Mouse (Mus musculus) testis, adult 2 months (tissue): ENCODE measurements around the gene Cdr2. TPM values are rescaled to one million over a fixed set of nuclear protein-coding genes. Genes with fewer than 3 reads are reported as not detected.

Experiments used
- H3K27ac ChIP-seq: fragments of 200-500 bp; 2 replicates; pipeline ENCODE4 v1.5.1; 2012; ENCODE audit warnings: low read depth, low read length; ENCODE audit not compliant: control insufficient read depth, insufficient read depth
- H3K27me3 ChIP-seq: fragments of 200-500 bp; 2 replicates; pipeline ENCODE4 v1.6.1; 2012; ENCODE audit warnings: mild to moderate bottlenecking, low read length, moderate library complexity; ENCODE audit not compliant: control insufficient read depth, insufficient read depth
- H3K36me3 ChIP-seq: fragments of 200-500 bp; 2 replicates; pipeline ENCODE4 v1.6.1; 2012; ENCODE audit warnings: mild to moderate bottlenecking, low read length; ENCODE audit not compliant: control insufficient read depth, insufficient read depth
- H3K4me1 ChIP-seq: fragments of 200-500 bp; 2 replicates; pipeline ENCODE4 v1.6.1; 2012; ENCODE audit warnings: low read length; ENCODE audit not compliant: control insufficient read depth, insufficient read depth
- H3K4me3 ChIP-seq: fragments of 200-500 bp; 2 replicates; pipeline ENCODE4 v1.5.1; 2012; ENCODE audit warnings: low read depth, mild to moderate bottlenecking, low read length, moderate library complexity, mixed read lengths; ENCODE audit not compliant: control insufficient read depth
- CTCF ChIP-seq: fragments of 200-500 bp; IDR thresholded peaks from 2 replicates; pipeline ENCODE4 v1.5.1; 2012; ENCODE audit warnings: low read depth, mild to moderate bottlenecking, inconsistent platforms, low read length, moderate library complexity; ENCODE audit not compliant: control insufficient read depth, insufficient read depth, insufficient replicate concordance
- POLR2A ChIP-seq: fragments of 200-500 bp; IDR thresholded peaks from 2 replicates; pipeline ENCODE4 v1.6.1; 2012; ENCODE audit warnings: low read depth, mild to moderate bottlenecking, inconsistent platforms, low read length, moderate library complexity; ENCODE audit not compliant: control insufficient read depth
- polyA plus RNA-seq: library from polyadenylated mRNA; depleted of rRNA; stranded (reverse); fragments of >200 nt; gene quantifications from 2 replicates; pipeline ENCODE4 v1.2.3, GENCODE M21; 2012

Cdr2 gene
- polyA plus RNA-seq, 1 experiment: 32.2 TPM

GRCm38 (mm10) chr7:121011794-121012689 is 29.9 kb upstream of the Cdr2 start:
- Histone ChIP-seq H3K4me1 (no peaks in the 10 kb centered on the region), H3K36me3 (no peaks in the 10 kb centered on the region), H3K4me3 (no peak overlapping the region), H3K27me3 (no peaks in the 10 kb centered on the region), H3K27ac (no peak overlapping the region)
- no peak for TF ChIP-seq POLR2A
- no peak for TF ChIP-seq CTCF

GRCm38 (mm10) chr7:121003793-121004418 is 21.8 kb upstream of the Cdr2 start:
- Histone ChIP-seq H3K4me1 (no peaks in the 10 kb centered on the region), H3K27ac (no peak overlapping the region), H3K4me3 (no peak overlapping the region), H3K36me3 (no peaks in the 10 kb centered on the region; the same call in 1 of the 2 replicates), H3K27me3 (no peaks in the 10 kb centered on the region)
- no peak for TF ChIP-seq CTCF
- TF ChIP-seq POLR2A: no peak

GRCm38 (mm10) chr7:121002407-121002928 is 20.4 kb upstream of the Cdr2 start:
- Histone ChIP-seq H3K36me3 (no peaks in the 10 kb centered on the region; the same call in 1 of the 2 replicates), H3K27ac (no peak overlapping the region), H3K27me3 (no peaks in the 10 kb centered on the region), H3K4me3 (no peak overlapping the region), H3K4me1 (no peaks in the 10 kb centered on the region)
- TF ChIP-seq CTCF (no peak), POLR2A (no peak)

GRCm38 (mm10) chr7:121001879-121002278 is 19.8 kb upstream of the Cdr2 start:
- Histone ChIP-seq H3K27me3 (no peaks in the 10 kb centered on the region), H3K4me1 (no peaks in the 10 kb centered on the region), H3K27ac (no peak overlapping the region), H3K36me3 (no peaks in the 10 kb centered on the region; the same call in 1 of the 2 replicates), H3K4me3 (no peak overlapping the region)
- TF ChIP-seq POLR2A: no peak
- TF ChIP-seq CTCF: no peak

- no peak overlapping the region for H3K4me3 ChIP-seq
- H3K27me3 ChIP-seq: no peaks in the 10 kb centered on the region
- no peaks in the 10 kb centered on the region; the same call in 1 of the 2 replicates for H3K36me3 ChIP-seq
- no peak overlapping the region for H3K27ac ChIP-seq
- TF ChIP-seq CTCF (no peak), POLR2A (no peak)
- H3K4me1 ChIP-seq: no peaks in the 10 kb centered on the region
These were observed 18.1 kb upstream of the Cdr2 start for GRCm38 (mm10) chr7:121000065-121000822.

- Histone ChIP-seq H3K4me3 (no peak overlapping the region), H3K27ac (no peak overlapping the region), H3K36me3 (no peaks in the 10 kb centered on the region; the same call in 1 of the 2 replicates), H3K27me3 (no peaks in the 10 kb centered on the region), H3K4me1 (no peaks in the 10 kb centered on the region)
- TF ChIP-seq CTCF (no peak), POLR2A (no peak)
These were observed 17.0 kb upstream of the Cdr2 start for GRCm38 (mm10) chr7:120999021-120999530.

- peak overlapping the region; percentile 59 for H3K4me3 ChIP-seq
- no peaks in the 10 kb centered on the region for H3K4me1 ChIP-seq
- no peaks in the 10 kb centered on the region for H3K27me3 ChIP-seq
- TF ChIP-seq CTCF (no peak), POLR2A (no peak)
- no peaks in the 10 kb centered on the region for H3K36me3 ChIP-seq
- no peak overlapping the region for H3K27ac ChIP-seq
These were observed 9.1 kb upstream of the Cdr2 start for GRCm38 (mm10) chr7:120991191-120991590.
